31 mouse cellular contexts compared by ENCODE assay signal in genomic region chr2:181683381-181683780, GRCm38 (mm10). TPM values are rescaled to one million over a fixed set of nuclear protein-coding genes. Genes with fewer than 3 reads are reported as not detected.
"Had no signal": no experiment of that assay in that cellular context is flagged by ENCODE, and none has a peak within 500 bp of the region (broad histone marks: within the 10 kb centered on the region; RNA-seq: fewer than 3 reads in every experiment).

No protein-coding gene starts in this region.

- H3K27me3 ChIP-seq: limb, embryonic 13.5 days; neural tube, embryonic 13.5 days had no signal

- H3K9me3 ChIP-seq: limb, embryonic 10.5 days; limb, embryonic 13.5 days; liver, embryonic 12.5 days; liver, embryonic 15.5 days; neural tube, embryonic 13.5 days had no signal

- H3K36me3 ChIP-seq: liver, embryonic 15.5 days had no signal

- H3K27ac ChIP-seq: kidney, postnatal 0 days; limb, embryonic 10.5 days; limb, embryonic 13.5 days; liver, embryonic 12.5 days; liver, embryonic 15.5 days; neural tube, embryonic 13.5 days; stomach, postnatal 0 days had no signal

- H3K4me2 ChIP-seq: limb, embryonic 13.5 days; liver, embryonic 12.5 days; liver, embryonic 15.5 days; midbrain, embryonic 11.5 days; neural tube, embryonic 13.5 days had no signal

- H3K9ac ChIP-seq: limb, embryonic 13.5 days; liver, embryonic 12.5 days; liver, embryonic 15.5 days; neural tube, embryonic 13.5 days had no signal

- ATAC-seq: intestine, postnatal 0 days; liver, embryonic 12.5 days had no signal

- DNase-seq: kidney, adult 2 months; kidney, postnatal 25 days; liver; lung, adult 18-20 months; lung, postnatal 10 days; lung, postnatal 4 days; midbrain, embryonic 14.5 days; retina, postnatal 1 day; right cerebral cortex, postnatal 4 days; thymus, adult 18-20 months; thymus, postnatal 36 days had no signal

- H3K4me3 ChIP-seq: limb, embryonic 10.5 days; limb, embryonic 13.5 days; liver, embryonic 12.5 days; liver, embryonic 15.5 days; myocyte; neural tube, embryonic 13.5 days had no signal

RNA-seq across cellular contexts. Expression of gene Sox18, which starts 11.9 kb away (rescaled TPM):
- total RNA-seq: megakaryocyte progenitor cell, adult 5-6 weeks; megakaryocyte-erythroid progenitor cell, adult 5-6 weeks; monocyte, adult 5-6 weeks; neutrophil, adult 5-6 weeks had no signal

RNA-seq across cellular contexts. Expression of gene Lkaaear1, which starts 14.9 kb away (rescaled TPM):
- total RNA-seq: layer of hippocampus, postnatal 14 days; left cerebral cortex, postnatal 25 days; megakaryocyte progenitor cell, adult 5-6 weeks; megakaryocyte-erythroid progenitor cell, adult 5-6 weeks; monocyte, adult 5-6 weeks; neutrophil, adult 5-6 weeks had no signal
- polyA plus RNA-seq: intestine, postnatal 0 days; kidney, adult 2 months; kidney, embryonic 14.5 days; kidney, postnatal 0 days; large intestine, adult 2 months; limb, embryonic 10.5 days; limb, embryonic 13.5 days; liver, embryonic 12.5 days; liver, embryonic 15.5 days; midbrain, embryonic 11.5 days; midbrain, embryonic 14.5 days; myocyte; neural tube, embryonic 13.5 days; stomach, embryonic 14.5 days; stomach, postnatal 0 days; urinary bladder, adult 2 months had no signal

RNA-seq across cellular contexts. Expression of gene Gm29797, which starts 26.5 kb away (rescaled TPM):
- total RNA-seq: layer of hippocampus, postnatal 14 days; left cerebral cortex, postnatal 25 days; megakaryocyte progenitor cell, adult 5-6 weeks; megakaryocyte-erythroid progenitor cell, adult 5-6 weeks; monocyte, adult 5-6 weeks; neutrophil, adult 5-6 weeks had no signal
- polyA plus RNA-seq: kidney, embryonic 14.5 days; kidney, postnatal 0 days; liver, embryonic 12.5 days; liver, embryonic 15.5 days; midbrain, embryonic 11.5 days; midbrain, embryonic 14.5 days; myocyte; neural tube, embryonic 13.5 days; stomach, embryonic 14.5 days; stomach, postnatal 0 days had no signal
